Mouse (Mus musculus): ENCODE results near the gene Gclc. TPM values are rescaled to one million over a fixed set of nuclear protein-coding genes. Genes with fewer than 3 reads are reported as not detected.

Gclc gene
- polyA plus RNA-seq, 1 experiment from 2014 or later, result 12.3 TPM

DNA sequence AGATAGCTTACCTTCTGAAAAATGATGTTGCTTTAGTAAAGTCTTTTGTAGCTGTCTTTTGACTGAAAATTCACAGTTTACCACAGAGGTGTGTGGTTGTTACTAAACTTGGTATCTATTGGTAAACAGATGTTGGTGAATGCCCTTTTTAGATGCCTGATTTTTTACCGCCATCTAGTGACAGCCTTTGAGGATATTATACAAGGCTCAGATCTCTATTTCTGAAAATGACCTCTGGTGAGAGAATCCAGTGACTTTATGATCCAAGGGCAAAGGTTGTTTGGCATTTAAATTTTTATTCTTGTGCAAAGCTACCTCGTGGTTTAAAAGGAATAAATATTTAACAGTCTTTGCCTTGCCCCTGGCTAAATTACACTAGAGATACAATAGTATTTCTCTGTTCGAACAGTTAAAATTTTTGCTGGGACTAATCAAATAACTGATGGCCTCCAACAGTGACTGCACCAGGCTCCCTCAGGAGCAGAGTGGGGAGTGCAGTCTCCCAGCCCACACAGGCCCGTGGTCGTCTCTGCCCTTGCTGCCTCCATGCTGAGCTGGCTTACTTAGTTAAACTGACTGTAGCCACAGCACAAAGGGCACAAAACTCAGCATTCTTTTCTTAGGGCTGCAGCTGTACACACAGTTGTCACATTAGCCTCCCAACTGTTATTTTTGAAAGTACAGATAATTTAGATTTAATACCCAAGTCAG is 27.3 kb downstream of the Gclc start:
- 61% methylated on average over 5 of the region's 5 CpGs for WGBS (ENCODE audit: insufficient replicate concordance)
- 0 out of 2 replicates have a peak, but pooled peaks cover 10% of the 10 kb centered on the region for H3K36me3 ChIP-seq (ENCODE audit: control insufficient read depth, insufficient read depth, low read length)
- no peak overlapping the region for H3K4me3 ChIP-seq (ENCODE audit: low read depth, low read length)

DNA sequence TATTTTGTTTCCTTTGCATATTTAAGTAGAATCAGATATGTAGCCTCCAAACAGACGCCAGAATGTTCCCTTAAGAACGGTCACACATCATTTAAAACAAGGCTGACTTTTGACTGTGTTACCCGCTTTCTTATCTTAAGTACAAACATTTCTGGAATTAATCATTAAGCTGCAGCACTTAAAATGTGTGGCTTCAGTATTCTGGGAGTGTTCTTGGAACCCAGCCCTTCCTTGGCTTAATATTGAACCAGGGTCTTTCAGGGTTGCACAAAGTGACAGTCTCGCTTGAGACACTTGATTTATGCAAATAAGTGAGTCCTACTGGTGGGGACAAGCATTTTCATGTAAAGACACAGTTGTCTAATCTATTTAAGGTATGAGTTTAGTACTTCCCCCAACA is 27.9 kb downstream of the Gclc start:
- Histone ChIP-seq H3K27me3 (ENCODE audit: control insufficient read depth, insufficient read depth, low read length) (no peaks in the 10 kb centered on the region), H3K4me3 (ENCODE audit: low read depth, low read length) (no peak overlapping the region), H3K27ac (ENCODE audit: low read depth, low read length) (no peak overlapping the region), H3K36me3 (ENCODE audit: control insufficient read depth, insufficient read depth, low read length) (0 out of 2 replicates have a peak, but pooled peaks cover 11% of the 10 kb centered on the region), H3K9ac (ENCODE audit: low read depth, low read length) (no peak overlapping the region), H3K9me3 (replicated peaks; ENCODE audit: control insufficient read depth, low read length) (no peaks in the 10 kb centered on the region), H3K4me1 (ENCODE audit: control insufficient read depth, insufficient read depth, low read length) (no peaks in the 10 kb centered on the region), H3K4me2 (no peak overlapping the region)
- 66% methylated on average over 4 of the region's 4 CpGs for WGBS (ENCODE audit: insufficient replicate concordance)
- no peak for ATAC-seq (replicated peaks; ENCODE audit: insufficient number of reproducible peaks, low FRiP score, low TSS enrichment)

More for the DNA sequence above, 27.3 kb downstream of the Gclc start:
- Histone ChIP-seq H3K9ac (ENCODE audit: low read depth, low read length) (no peak overlapping the region), H3K9me3 (replicated peaks; ENCODE audit: control insufficient read depth, low read length) (no peaks in the 10 kb centered on the region), H3K4me2 (no peak overlapping the region), H3K4me1 (ENCODE audit: control insufficient read depth, insufficient read depth, low read length) (no peaks in the 10 kb centered on the region), H3K27ac (ENCODE audit: low read depth, low read length) (no peak overlapping the region), H3K27me3 (ENCODE audit: control insufficient read depth, insufficient read depth, low read length) (no peaks in the 10 kb centered on the region)
- no peak for ATAC-seq (replicated peaks; ENCODE audit: insufficient number of reproducible peaks, low FRiP score, low TSS enrichment)

DNA sequence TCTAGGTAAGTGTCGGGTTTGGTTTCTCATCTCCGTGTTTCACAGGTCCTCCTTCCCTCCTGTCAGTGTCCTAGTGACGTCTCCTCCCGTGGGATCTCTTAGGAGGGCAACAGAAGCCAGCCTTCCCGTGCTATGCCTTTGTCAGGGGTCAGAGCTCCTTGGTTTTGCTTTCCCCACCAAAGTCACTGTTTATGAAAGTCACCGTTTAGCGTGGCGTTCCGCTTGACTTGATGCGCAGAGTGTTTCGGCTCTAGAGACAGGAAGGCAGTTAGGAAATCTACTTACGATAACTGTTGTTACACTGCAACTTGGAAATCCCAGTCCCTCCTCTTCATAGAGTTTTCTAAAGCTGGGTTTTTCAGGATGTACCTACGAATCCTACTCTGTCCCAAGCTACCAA is 28.7 kb downstream of the Gclc start:
- H3K36me3 ChIP-seq (ENCODE audit: control insufficient read depth, insufficient read depth, low read length), result 0 out of 2 replicates have a peak, but pooled peaks cover 5% of the 10 kb centered on the region
- no peak overlapping the region for H3K4me3 ChIP-seq (ENCODE audit: low read depth, low read length)
- no peak overlapping the region for H3K9ac ChIP-seq (ENCODE audit: low read depth, low read length)
- no peak overlapping the region for H3K4me2 ChIP-seq
- WGBS (ENCODE audit: insufficient replicate concordance), result 91% methylated on average over 13 of the region's 13 CpGs
- H3K4me1 ChIP-seq (ENCODE audit: control insufficient read depth, insufficient read depth, low read length), result no peaks in the 10 kb centered on the region
- no peak overlapping the region for H3K27ac ChIP-seq (ENCODE audit: low read depth, low read length)
- no peaks in the 10 kb centered on the region for H3K9me3 ChIP-seq (replicated peaks; ENCODE audit: control insufficient read depth, low read length)
- ATAC-seq (replicated peaks; ENCODE audit: insufficient number of reproducible peaks, low FRiP score, low TSS enrichment), result no peak
- H3K27me3 ChIP-seq (ENCODE audit: control insufficient read depth, insufficient read depth, low read length), result no peaks in the 10 kb centered on the region

DNA sequence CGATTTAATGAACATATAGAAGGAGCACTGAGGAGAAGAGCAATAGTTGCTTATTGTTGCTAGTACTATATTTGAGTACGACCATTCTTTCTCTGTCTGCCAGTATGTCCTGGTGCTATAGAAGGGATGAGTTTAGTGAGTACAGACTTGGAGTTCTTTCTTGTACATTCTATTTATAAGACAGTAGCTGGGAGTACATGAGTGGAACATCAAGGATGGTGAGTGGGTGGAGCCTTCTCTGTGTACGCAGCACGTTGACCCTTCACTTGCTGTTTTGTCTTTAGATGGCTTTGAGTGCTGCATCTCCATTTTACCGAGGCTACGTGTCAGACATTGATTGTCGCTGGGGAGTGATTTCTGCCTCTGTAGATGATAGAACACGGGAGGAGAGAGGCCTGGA is 31.1 kb downstream of the Gclc start:
- Histone ChIP-seq H3K9me3 (replicated peaks; ENCODE audit: control insufficient read depth, low read length) (no peaks in the 10 kb centered on the region), H3K4me1 (ENCODE audit: control insufficient read depth, insufficient read depth, low read length) (no peaks in the 10 kb centered on the region), H3K9ac (ENCODE audit: low read depth, low read length) (no peak overlapping the region), H3K4me2 (no peak overlapping the region), H3K36me3 (ENCODE audit: control insufficient read depth, insufficient read depth, low read length) (peaks cover 3% of the 10 kb centered on the region; the same call in 1 of the 2 replicates), H3K27ac (ENCODE audit: low read depth, low read length) (no peak overlapping the region), H3K27me3 (ENCODE audit: control insufficient read depth, insufficient read depth, low read length) (no peaks in the 10 kb centered on the region), H3K4me3 (ENCODE audit: low read depth, low read length) (no peak overlapping the region)
- WGBS (ENCODE audit: insufficient replicate concordance), result 88% methylated on average over 8 of the region's 8 CpGs
- no peak for ATAC-seq (replicated peaks; ENCODE audit: insufficient number of reproducible peaks, low FRiP score, low TSS enrichment)

DNA sequence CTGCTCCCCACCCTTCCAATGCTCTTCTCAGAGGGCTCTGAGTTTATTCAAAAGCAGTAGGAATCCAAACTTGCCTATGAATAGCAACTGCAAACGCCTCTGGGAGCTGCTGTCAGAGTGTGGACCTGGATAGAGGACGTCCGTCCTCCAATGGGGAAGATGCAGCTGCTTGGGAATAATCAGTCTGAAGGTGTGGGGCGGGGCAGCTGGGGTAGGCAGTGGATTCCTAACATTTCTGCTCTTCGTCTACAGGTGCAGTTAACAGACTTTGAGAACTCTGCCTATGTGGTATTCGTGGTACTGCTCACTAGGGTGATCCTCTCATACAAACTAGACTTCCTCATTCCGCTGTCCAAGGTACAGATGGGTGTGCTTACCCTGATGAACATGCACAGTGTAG is 33.6 kb downstream of the Gclc start:
- no peak for ATAC-seq (replicated peaks; ENCODE audit: insufficient number of reproducible peaks, low FRiP score, low TSS enrichment)
- no peak overlapping the region for H3K4me3 ChIP-seq (ENCODE audit: low read depth, low read length)
- H3K9ac ChIP-seq (ENCODE audit: low read depth, low read length), result no peak overlapping the region
- peaks cover 3% of the 10 kb centered on the region; the same call in 1 of the 2 replicates for H3K36me3 ChIP-seq (ENCODE audit: control insufficient read depth, insufficient read depth, low read length)
- H3K27ac ChIP-seq (ENCODE audit: low read depth, low read length), result no peak overlapping the region
- no peaks in the 10 kb centered on the region for H3K27me3 ChIP-seq (ENCODE audit: control insufficient read depth, insufficient read depth, low read length)
- H3K4me1 ChIP-seq (ENCODE audit: control insufficient read depth, insufficient read depth, low read length), result no peaks in the 10 kb centered on the region
- H3K4me2 ChIP-seq, result no peak overlapping the region
- whole genome bisulfite sequencing (ENCODE audit: insufficient replicate concordance), result 86% methylated on average over 7 of the region's 7 CpGs
- no peaks in the 10 kb centered on the region for H3K9me3 ChIP-seq (replicated peaks; ENCODE audit: control insufficient read depth, low read length)

DNA sequence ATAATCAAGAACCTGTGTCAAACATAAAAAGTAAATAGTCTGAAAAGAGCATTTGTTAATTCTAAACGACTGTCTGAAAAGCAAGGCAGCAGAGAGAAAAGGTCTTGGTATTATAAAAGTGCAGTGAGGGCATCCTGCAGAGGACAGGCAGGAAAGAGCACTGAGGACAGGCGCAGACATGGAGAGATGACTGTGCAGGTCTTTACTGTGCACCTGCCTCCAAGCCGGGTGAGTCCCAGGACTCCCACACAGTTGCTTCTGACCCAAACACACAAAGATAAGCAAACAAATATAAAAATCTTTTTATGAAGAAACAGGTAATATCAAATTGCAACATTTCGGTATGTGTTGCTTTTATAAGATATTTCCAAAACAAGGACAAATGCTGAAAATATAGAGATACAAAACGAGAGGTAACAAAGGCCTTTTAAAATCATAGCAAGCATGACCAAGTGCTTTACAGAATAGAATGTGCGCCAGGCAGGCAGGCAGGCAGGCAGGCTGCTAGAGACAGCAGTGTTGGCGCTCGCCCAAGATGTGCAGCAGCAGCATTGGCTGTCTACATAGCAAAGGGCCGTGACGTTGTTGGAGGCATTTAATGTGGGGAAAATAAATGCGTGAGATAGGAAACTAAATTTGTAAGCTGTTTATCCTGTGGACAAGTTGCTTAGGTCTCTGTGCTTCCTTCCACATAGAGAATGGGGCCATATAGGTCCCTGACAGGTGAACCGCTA is 35.4 kb downstream of the Gclc start:
- 87% methylated on average over 12 of the region's 12 CpGs for WGBS (ENCODE audit: insufficient replicate concordance)
- H3K27ac ChIP-seq (ENCODE audit: low read depth, low read length), result no peak overlapping the region
- no peak overlapping the region for H3K4me2 ChIP-seq
- H3K4me3 ChIP-seq (ENCODE audit: low read depth, low read length), result no peak overlapping the region
- ATAC-seq (replicated peaks; ENCODE audit: insufficient number of reproducible peaks, low FRiP score, low TSS enrichment), result no peak
- H3K9ac ChIP-seq (ENCODE audit: low read depth, low read length), result no peak overlapping the region
- peaks cover 10% of the 10 kb centered on the region for H3K36me3 ChIP-seq (ENCODE audit: control insufficient read depth, insufficient read depth, low read length)
- H3K4me1 ChIP-seq (ENCODE audit: control insufficient read depth, insufficient read depth, low read length), result no peaks in the 10 kb centered on the region
- no peaks in the 10 kb centered on the region for H3K9me3 ChIP-seq (replicated peaks; ENCODE audit: control insufficient read depth, low read length)
- no peaks in the 10 kb centered on the region for H3K27me3 ChIP-seq (ENCODE audit: control insufficient read depth, insufficient read depth, low read length)

DNA sequence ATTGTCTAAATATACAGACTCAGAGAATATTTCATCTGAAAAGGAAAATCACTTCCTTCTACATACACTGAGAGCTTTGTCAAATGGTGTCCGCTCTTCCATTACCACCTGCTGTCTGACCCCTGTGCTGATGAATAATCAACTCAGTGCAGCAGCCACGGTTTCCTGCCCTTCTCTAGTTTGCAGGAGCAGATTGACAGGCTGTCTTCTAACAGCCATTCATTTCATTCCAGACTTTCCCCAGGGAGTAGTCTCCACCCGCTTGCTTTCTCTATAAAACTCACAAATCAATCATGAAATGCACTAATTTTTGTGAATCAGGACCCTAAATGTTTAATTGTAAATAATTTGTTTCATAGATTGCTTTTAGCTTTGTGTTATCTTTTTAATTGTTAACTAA is 39.5 kb downstream of the Gclc start:
- peaks cover 10% of the 10 kb centered on the region for H3K36me3 ChIP-seq (ENCODE audit: control insufficient read depth, insufficient read depth, low read length)
- no peaks in the 10 kb centered on the region for H3K9me3 ChIP-seq (replicated peaks; ENCODE audit: control insufficient read depth, low read length)
- no peak overlapping the region for H3K4me3 ChIP-seq (ENCODE audit: low read depth, low read length)
- H3K27me3 ChIP-seq (ENCODE audit: control insufficient read depth, insufficient read depth, low read length), result no peaks in the 10 kb centered on the region
- no peak overlapping the region for H3K9ac ChIP-seq (ENCODE audit: low read depth, low read length)
- ATAC-seq (replicated peaks; ENCODE audit: insufficient number of reproducible peaks, low FRiP score, low TSS enrichment), result no peak
- no peak overlapping the region for H3K27ac ChIP-seq (ENCODE audit: low read depth, low read length)
- 72% methylated on average over 3 of the region's 3 CpGs for whole genome bisulfite sequencing (ENCODE audit: insufficient replicate concordance)
- H3K4me1 ChIP-seq (ENCODE audit: control insufficient read depth, insufficient read depth, low read length), result no peaks in the 10 kb centered on the region
- no peak overlapping the region for H3K4me2 ChIP-seq

DNA sequence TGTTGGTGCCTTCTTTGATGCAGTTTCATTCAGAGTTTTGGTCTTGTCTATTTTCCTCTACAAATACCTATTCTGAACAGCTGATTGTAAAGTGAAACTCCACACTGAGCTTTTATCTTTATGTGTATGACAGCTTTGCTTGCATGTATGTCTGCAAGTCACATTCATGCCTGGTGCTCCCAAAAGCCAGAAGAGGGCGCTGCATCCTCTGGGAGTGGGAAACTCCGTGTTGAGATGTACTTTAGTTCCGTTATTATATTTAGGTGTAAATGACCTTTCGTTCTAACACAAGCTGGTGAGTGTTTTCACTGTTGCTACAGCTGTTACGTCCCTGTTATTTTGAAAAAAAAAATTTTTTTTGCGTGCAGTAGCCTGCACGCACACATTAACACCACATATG is 48.1 kb downstream of the Gclc start:
- Histone ChIP-seq H3K36me3 (ENCODE audit: control insufficient read depth, insufficient read depth, low read length) (no peaks in the 10 kb centered on the region), H3K27ac (ENCODE audit: low read depth, low read length) (no peak overlapping the region), H3K27me3 (ENCODE audit: control insufficient read depth, insufficient read depth, low read length) (no peaks in the 10 kb centered on the region), H3K9me3 (replicated peaks; ENCODE audit: control insufficient read depth, low read length) (no peaks in the 10 kb centered on the region), H3K4me3 (ENCODE audit: low read depth, low read length) (no peak overlapping the region), H3K4me2 (no peak overlapping the region), H3K4me1 (ENCODE audit: control insufficient read depth, insufficient read depth, low read length) (peaks cover 2% of the 10 kb centered on the region; the same call in 1 of the 2 replicates), H3K9ac (ENCODE audit: low read depth, low read length) (no peak overlapping the region)
- no peak for ATAC-seq (replicated peaks; ENCODE audit: insufficient number of reproducible peaks, low FRiP score, low TSS enrichment)
- WGBS (ENCODE audit: insufficient replicate concordance), result 55% methylated on average over 7 of the region's 7 CpGs
